Mouse (Mus musculus) neural tube, embryonic 15.5 days (tissue): Measurements from ENCODE around the gene Cnr2. TPM values are rescaled to one million over a fixed set of nuclear protein-coding genes. Genes with fewer than 3 reads are reported as not detected.
A peak's percentile ranks its signal among the peaks of the same experiment; 100 is the strongest.

Source experiments
- ATAC-seq: fragments of 200-750 bp; cut with Nextera tagmentation; 2 replicates; pipeline ENCODE4 v1.8.0; 2017; ENCODE audit warnings: mild to moderate bottlenecking, moderate TSS enrichment, moderate library complexity; ENCODE audit not compliant: low FRiP score
- H3K27ac ChIP-seq: fragments of 300-500 bp; sonication (generic); replicated peaks from 2 replicates; pipeline ENCODE4 v1.5.1; 2015; ENCODE audit warnings: mild to moderate bottlenecking, inconsistent platforms
- H3K27me3 ChIP-seq: fragments of 300-500 bp; sonication (generic); replicated peaks from 2 replicates; pipeline ENCODE4 v1.6.1; 2015; ENCODE audit warnings: inconsistent platforms
- H3K36me3 ChIP-seq: fragments of 300-500 bp; sonication (generic); 2 replicates; pipeline ENCODE4 v1.6.1; 2015; ENCODE audit warnings: inconsistent platforms
- H3K4me1 ChIP-seq: fragments of 300-500 bp; sonication (generic); 2 replicates; pipeline ENCODE4 v1.6.1; 2015; ENCODE audit warnings: inconsistent platforms
- H3K4me2 ChIP-seq: fragments of 300-500 bp; sonication (generic); 2 replicates; pipeline ENCODE4 v1.6.1; 2015; ENCODE audit warnings: inconsistent platforms, mild to moderate bottlenecking, moderate library complexity
- H3K4me3 ChIP-seq: fragments of 300-500 bp; sonication (generic); replicated peaks from 2 replicates; pipeline ENCODE4 v1.5.1; 2015; ENCODE audit warnings: mild to moderate bottlenecking, inconsistent platforms
- H3K9ac ChIP-seq: fragments of 300-500 bp; sonication (generic); replicated peaks from 2 replicates; pipeline ENCODE4 v1.6.1; 2015; ENCODE audit warnings: mild to moderate bottlenecking, inconsistent platforms
- H3K9me3 ChIP-seq: fragments of 300-500 bp; sonication (generic); replicated peaks from 2 replicates; pipeline ENCODE4 v1.6.1; 2016; ENCODE audit warnings: inconsistent platforms
- WGBS: fragments of 180-500 bp; shearing (Covaris S2); methylation state at CpG from one replicate; pipeline ENCODE4 v1.1.7; 2015; ENCODE audit warnings: mixed read lengths; 5-methylcytosine and 5-hydroxymethylcytosine counted together
- polyA plus RNA-seq: library from polyadenylated mRNA; unstranded; fragments of >200 nt; fragmentation: Nextera tagmentation; extraction: Ambion mirVana; gene quantifications from 2 replicates; pipeline ENCODE4 v1.2.1, GENCODE M21; 2015

Cnr2 gene
- polyA plus RNA-seq, 1 experiment from 2014 or later, result 0.10 TPM

DNA sequence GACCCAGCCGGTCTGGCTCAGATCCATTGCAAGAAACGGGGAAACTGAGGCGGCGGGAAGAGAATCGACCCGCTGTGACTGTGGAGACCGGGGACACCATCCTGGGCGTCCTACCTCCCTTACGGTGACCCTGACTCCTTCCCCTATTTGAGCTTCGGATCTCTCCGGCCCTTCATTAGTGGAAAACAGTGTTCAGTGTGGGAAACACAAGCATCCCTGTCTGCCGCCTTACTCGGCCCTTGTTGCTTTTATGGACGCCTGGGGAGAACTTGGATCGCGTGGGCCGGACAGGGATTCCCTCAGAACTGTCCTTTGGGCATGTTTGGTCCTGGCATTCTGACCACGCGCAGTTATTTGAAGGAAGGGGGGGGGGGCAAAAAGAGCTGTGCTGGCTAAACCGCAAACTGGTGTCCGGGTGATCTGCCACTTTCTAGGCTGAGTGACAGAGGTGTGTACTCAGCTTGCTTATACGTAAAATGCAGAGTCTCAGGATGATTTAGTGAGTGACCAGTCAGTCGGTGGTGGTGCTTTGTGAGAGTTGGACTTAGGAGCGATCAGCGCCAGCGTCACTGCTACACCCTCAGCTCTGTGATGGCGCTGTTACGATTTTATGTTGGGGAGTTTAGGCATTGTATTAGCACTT, 51.6 kb downstream of the Cnr2 start:
- Histone ChIP-seq H3K4me2 (peak overlapping the region; percentile 80), H3K9me3 (no peaks in the 10 kb centered on the region), H3K4me3 (peak overlapping the region; percentile 65), H3K4me1 (peaks cover 31% of the 10 kb centered on the region), H3K27me3 (no peaks in the 10 kb centered on the region), H3K36me3 (peaks cover 14% of the 10 kb centered on the region), H3K27ac (peak overlapping the region; percentile 80), H3K9ac (peak overlapping the region; percentile 84)
- under 1% methylated on average over 28 of the region's 28 CpGs for WGBS
- ATAC-seq, result peak; percentile 51

DNA sequence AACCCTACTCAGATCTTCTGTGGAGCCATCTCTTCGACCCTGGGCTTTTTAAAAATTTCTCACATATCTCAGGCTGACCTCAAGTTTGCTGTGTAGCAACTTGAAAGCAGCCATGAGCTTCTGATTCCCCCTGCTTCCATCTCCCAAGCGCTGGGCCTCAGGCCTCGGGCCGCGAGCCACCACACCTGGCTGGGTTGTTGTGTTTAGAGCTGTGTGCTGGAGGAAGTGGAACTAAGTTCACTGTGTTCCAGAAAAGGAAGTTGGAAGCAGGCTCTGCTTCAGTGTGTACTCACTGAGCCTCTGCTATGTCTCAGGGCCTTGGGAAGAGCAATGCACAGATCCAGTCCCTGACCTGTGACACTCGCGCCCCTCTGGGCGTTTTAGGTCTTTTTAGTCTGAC, 52.9 kb downstream of the Cnr2 start:
- H3K27me3 ChIP-seq, result no peaks in the 10 kb centered on the region
- H3K27ac ChIP-seq, result no peak overlapping the region
- no peaks in the 10 kb centered on the region for H3K9me3 ChIP-seq
- H3K4me1 ChIP-seq, result peaks cover 31% of the 10 kb centered on the region
- 92% methylated on average over 8 of the region's 8 CpGs for WGBS
- peaks cover 22% of the 10 kb centered on the region for H3K36me3 ChIP-seq
- H3K4me2 ChIP-seq, result peak overlapping the region; percentile 16; the same call in 1 of the 2 replicates
- H3K4me3 ChIP-seq, result no peak overlapping the region
- H3K9ac ChIP-seq, result no peak overlapping the region
- no peak for ATAC-seq

DNA sequence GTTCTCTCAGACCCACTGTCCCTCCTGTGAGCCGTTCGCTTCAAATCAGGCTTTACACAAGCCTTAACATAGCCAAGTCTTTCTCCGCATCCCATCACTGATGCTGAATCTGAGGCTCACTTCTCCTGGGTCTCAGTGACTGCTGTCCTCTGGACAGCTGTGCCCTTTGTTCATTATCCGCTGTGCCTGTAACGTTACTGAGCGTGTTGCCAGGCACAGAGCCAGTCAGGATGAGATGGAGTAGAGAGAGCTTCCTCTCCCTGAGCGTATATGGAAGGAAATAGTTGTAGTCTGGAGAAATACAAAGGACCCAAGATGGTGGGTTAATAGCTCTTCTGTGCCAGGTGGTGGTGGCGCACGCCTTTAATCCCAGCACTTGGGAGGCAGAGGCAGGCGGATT, 54.3 kb downstream of the Cnr2 start:
- no peak overlapping the region for H3K4me2 ChIP-seq
- H3K27me3 ChIP-seq, result no peaks in the 10 kb centered on the region
- peaks cover 24% of the 10 kb centered on the region for H3K36me3 ChIP-seq
- peaks cover 31% of the 10 kb centered on the region for H3K4me1 ChIP-seq
- H3K9me3 ChIP-seq, result no peaks in the 10 kb centered on the region
- no peak overlapping the region for H3K27ac ChIP-seq
- no peak overlapping the region for H3K9ac ChIP-seq
- WGBS, result 81% methylated on average over 10 of the region's 10 CpGs
- H3K4me3 ChIP-seq, result no peak overlapping the region
- ATAC-seq, result no peak

DNA sequence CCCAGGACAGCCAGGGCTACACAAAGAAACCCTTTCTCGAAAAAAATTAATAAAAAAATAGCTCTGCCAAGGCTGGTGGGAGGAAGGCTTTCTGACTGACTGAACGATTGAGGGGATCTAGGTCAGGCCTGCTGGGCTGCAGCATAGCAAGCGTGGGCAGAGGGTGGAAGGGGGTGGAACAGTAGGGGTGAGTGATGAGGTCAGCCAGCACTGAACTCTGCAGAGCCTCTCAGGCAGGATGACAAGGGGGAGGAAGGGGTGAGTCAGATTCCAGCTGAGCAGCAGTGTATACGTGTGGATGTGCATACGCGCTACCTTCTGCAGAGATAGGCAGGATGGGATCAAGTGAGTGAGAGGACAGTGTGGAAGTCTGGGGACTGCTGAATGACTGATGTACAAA, 54.7 kb downstream of the Cnr2 start:
- ATAC-seq, result no peak
- Histone ChIP-seq H3K36me3 (peaks cover 27% of the 10 kb centered on the region), H3K4me3 (no peak overlapping the region), H3K27me3 (no peaks in the 10 kb centered on the region), H3K4me2 (no peak overlapping the region), H3K27ac (no peak overlapping the region), H3K4me1 (peaks cover 31% of the 10 kb centered on the region), H3K9me3 (no peaks in the 10 kb centered on the region), H3K9ac (no peak overlapping the region)
- WGBS, result 64% methylated on average over 6 of the region's 6 CpGs

DNA sequence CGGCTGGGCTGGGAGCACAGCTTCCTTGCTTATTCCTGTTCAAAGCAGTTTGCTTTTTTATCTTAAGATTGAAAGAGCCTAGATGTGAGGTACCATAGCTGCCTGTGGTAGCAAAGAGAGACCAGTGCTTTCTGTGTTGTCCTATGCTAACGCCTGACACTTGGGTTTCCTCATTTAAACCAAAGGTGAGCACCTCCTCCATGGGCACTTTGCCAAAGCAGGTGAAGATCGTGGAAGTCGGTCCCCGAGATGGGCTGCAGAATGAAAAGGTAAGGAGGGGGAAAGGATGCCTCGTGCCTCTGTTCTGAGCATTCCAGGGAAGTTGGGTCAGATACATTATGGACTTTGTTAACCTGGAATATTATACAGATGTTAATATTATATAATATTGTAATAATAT, 55.2 kb downstream of the Cnr2 start:
- Histone ChIP-seq H3K27me3 (no peaks in the 10 kb centered on the region), H3K4me3 (no peak overlapping the region), H3K4me2 (no peak overlapping the region), H3K9me3 (no peaks in the 10 kb centered on the region), H3K36me3 (peaks cover 29% of the 10 kb centered on the region), H3K27ac (no peak overlapping the region), H3K9ac (no peak overlapping the region), H3K4me1 (peaks cover 31% of the 10 kb centered on the region)
- ATAC-seq, result no peak
- 92% methylated on average over 6 of the region's 6 CpGs for WGBS

DNA sequence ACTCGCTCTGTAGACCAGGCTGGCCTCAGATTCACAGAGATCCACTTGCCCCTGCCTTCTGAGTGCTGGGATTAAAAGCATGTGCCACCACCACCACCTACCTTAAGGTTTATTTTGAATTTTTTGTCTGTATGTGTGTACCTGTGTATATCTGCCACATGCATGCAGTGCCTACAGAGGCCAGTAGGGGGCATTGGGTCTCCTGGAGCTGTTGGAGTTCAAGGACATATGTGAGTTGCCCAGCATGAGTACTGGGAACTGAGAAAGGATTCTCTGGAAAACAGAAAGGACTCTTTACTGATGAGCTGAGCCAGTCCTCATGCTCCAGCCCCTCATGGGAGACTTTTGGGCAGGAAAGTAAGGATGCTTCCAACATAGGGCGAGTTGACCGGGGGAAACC, 56.3 kb downstream of the Cnr2 start:
- Histone ChIP-seq H3K36me3 (peaks cover 37% of the 10 kb centered on the region), H3K4me1 (peaks cover 25% of the 10 kb centered on the region), H3K27ac (no peak overlapping the region), H3K4me3 (no peak overlapping the region), H3K9ac (no peak overlapping the region), H3K9me3 (no peaks in the 10 kb centered on the region), H3K4me2 (no peak overlapping the region), H3K27me3 (no peaks in the 10 kb centered on the region)
- WGBS, result 96% methylated on average over 3 of the region's 3 CpGs
- no peak for ATAC-seq

DNA sequence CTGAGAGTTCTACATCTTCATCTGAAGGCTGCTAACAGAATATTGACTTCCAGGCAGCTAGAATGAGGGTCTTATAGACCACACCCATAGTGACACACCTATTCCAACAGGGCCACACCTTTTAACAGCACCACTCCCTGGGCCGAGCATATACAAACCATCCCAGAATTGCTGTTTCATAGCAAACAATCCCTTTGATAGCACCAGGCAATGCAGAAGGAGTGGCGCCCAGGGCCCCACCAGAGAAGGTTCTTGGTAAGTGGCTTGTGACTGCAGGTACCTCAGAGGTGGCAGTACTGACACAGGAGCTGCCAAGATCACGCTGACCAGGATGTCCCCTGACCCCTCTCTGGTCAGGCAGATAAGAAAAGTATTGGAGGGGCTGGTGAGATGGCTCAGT, 58.0 kb downstream of the Cnr2 start:
- H3K9me3 ChIP-seq, result no peaks in the 10 kb centered on the region
- H3K27ac ChIP-seq, result no peak overlapping the region
- WGBS, result 95% methylated on average over 3 of the region's 3 CpGs
- peaks cover 10% of the 10 kb centered on the region for H3K4me1 ChIP-seq
- no peak overlapping the region for H3K4me2 ChIP-seq
- ATAC-seq, result no peak
- H3K4me3 ChIP-seq, result no peak overlapping the region
- H3K36me3 ChIP-seq, result peaks cover 49% of the 10 kb centered on the region
- H3K27me3 ChIP-seq, result no peaks in the 10 kb centered on the region
- H3K9ac ChIP-seq, result no peak overlapping the region

DNA sequence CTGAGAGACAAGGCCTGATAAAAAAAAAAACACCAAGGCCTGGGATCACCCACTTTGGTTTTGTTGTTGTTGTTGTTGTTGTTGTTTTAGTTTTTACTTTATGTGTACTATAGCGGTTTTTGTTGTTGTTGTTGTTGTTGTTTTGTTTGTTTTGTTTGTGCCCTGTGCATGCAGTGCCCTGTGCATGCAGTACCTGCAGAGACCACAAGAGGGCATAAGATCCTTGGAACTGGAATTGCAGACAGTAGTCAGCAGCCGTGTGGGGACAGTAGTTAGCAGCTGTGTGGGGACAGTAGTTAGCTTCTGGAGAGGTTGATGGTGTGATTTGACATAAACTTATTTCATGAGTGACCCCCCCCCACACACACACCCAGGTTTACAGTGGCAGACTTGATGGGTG, 59.0 kb downstream of the Cnr2 start:
- 16% methylated on average over 2 of the region's 2 CpGs for WGBS
- 0 out of 2 replicates have a peak, but pooled peaks have one; percentile 49 for ATAC-seq
- H3K27ac ChIP-seq, result no peak overlapping the region
- no peak overlapping the region for H3K9ac ChIP-seq
- 0 out of 2 replicates have a peak, but pooled peaks cover 3% of the 10 kb centered on the region for H3K4me1 ChIP-seq
- H3K4me3 ChIP-seq, result no peak overlapping the region
- no peaks in the 10 kb centered on the region for H3K9me3 ChIP-seq
- peaks cover 60% of the 10 kb centered on the region for H3K36me3 ChIP-seq
- no peak overlapping the region for H3K4me2 ChIP-seq
- H3K27me3 ChIP-seq, result no peaks in the 10 kb centered on the region

DNA sequence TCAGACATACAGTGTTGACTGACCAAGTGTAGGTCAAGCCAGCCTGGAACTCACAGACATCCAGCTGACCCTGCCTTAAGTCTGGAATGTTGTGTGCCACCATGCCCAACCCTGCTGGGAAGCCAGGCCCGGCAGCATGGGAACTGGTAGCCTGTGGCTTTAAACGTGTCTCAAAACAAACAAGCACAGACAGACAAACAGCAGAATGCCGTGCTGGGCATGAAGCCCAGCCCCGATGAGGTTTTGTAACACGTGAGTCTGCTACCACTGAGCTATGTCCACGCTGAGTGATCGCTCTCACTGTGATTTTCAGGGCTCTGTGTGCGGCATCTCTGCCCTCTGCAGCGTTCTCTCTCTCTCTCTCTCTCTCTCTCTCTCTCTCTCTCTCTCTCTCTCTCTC, 60.7 kb downstream of the Cnr2 start:
- Histone ChIP-seq H3K4me2 (no peak overlapping the region), H3K36me3 (peaks cover 71% of the 10 kb centered on the region), H3K9me3 (no peaks in the 10 kb centered on the region), H3K4me3 (no peak overlapping the region), H3K9ac (no peak overlapping the region), H3K27me3 (no peaks in the 10 kb centered on the region), H3K27ac (no peak overlapping the region), H3K4me1 (no peaks in the 10 kb centered on the region)
- 90% methylated on average over 9 of the region's 9 CpGs for WGBS
- no peak for ATAC-seq

DNA sequence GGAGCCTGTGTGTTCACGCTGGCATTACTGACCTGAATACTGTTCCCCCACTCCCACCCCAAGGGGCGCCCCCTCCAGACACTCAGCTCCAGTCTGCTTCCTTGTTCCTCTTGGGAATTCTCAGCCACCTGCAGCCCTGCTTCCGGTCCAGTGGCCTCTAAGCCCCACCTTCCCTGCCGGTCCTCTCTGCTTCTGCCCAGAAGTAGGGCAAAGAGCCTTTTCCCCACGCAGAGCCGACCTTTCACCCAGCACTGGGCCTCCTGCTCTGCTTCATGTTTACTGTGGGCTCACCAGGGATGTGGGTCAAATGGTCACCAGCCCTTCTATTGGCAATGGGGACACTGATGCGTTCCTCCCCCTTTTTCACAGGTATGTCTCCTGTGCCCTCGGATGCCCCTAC, 63.2 kb downstream of the Cnr2 start:
- H3K36me3 ChIP-seq, result peaks cover 63% of the 10 kb centered on the region
- no peak overlapping the region for H3K4me3 ChIP-seq
- H3K4me1 ChIP-seq, result peaks cover 7% of the 10 kb centered on the region; the same call in 1 of the 2 replicates
- no peak overlapping the region for H3K9ac ChIP-seq
- no peaks in the 10 kb centered on the region for H3K9me3 ChIP-seq
- WGBS, result 59% methylated on average over 8 of the region's 8 CpGs
- no peak overlapping the region for H3K4me2 ChIP-seq
- no peak for ATAC-seq
- H3K27ac ChIP-seq, result no peak overlapping the region
- H3K27me3 ChIP-seq, result no peaks in the 10 kb centered on the region

DNA sequence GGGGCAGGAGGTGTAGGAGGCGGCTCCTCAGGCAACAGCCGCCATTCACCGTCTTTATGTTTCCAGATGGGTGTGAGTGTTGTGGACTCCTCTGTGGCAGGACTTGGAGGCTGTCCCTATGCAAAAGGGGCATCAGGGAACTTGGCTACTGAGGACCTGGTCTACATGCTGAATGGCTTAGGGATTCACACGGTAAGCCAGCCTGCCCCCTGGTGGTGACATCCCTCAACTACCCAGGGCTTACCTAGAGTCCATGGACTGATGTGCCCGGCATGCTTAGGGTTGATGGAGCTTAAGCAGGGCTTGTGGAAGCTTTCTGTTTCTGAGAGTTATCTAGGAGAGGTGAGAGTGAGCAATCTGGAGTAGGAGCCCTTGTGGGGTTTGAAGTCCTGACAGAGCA, 65.5 kb downstream of the Cnr2 start:
- Histone ChIP-seq H3K36me3 (peaks cover 58% of the 10 kb centered on the region), H3K27ac (no peak overlapping the region), H3K4me2 (no peak overlapping the region), H3K27me3 (no peaks in the 10 kb centered on the region), H3K9ac (no peak overlapping the region), H3K4me3 (no peak overlapping the region), H3K4me1 (peaks cover 22% of the 10 kb centered on the region), H3K9me3 (no peaks in the 10 kb centered on the region)
- WGBS, result 21% methylated on average over 5 of the region's 5 CpGs
- no peak for ATAC-seq

DNA sequence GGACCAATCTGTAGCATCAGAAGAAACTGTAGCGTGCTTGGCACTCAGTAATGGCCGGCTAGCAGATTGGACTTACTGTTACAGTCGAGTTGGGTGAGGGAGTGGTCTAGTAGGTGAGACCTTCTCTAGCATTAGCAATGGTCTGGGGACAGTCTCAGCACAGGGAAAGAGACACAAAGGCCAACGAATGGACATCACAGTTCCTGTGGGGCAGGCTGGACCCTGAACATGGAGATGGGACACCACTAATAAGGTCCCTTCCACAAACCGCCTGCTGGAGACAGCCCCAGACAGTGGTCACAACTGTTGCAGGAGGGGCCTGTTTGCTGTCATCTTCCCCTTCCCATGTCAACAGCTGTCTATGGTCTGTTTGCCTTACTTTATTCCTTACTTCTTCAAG, 66.5 kb downstream of the Cnr2 start:
- WGBS, result 89% methylated on average over 5 of the region's 5 CpGs
- Histone ChIP-seq H3K36me3 (peaks cover 61% of the 10 kb centered on the region), H3K27me3 (no peaks in the 10 kb centered on the region), H3K4me2 (no peak overlapping the region), H3K9me3 (no peaks in the 10 kb centered on the region), H3K9ac (no peak overlapping the region), H3K4me3 (no peak overlapping the region), H3K27ac (no peak overlapping the region), H3K4me1 (peaks cover 22% of the 10 kb centered on the region)
- no peak for ATAC-seq
